Mouse (Mus musculus) heart, embryonic 10.5 days (tissue): ENCODE results near the gene F10. TPM values are rescaled to one million over a fixed set of nuclear protein-coding genes. Genes with fewer than 3 reads are reported as not detected.
A peak's percentile ranks its signal among the peaks of the same experiment; 100 is the strongest.

Experiments used
- DNase-seq: peaks from one replicate; pipeline ENCODE4 v3.0.0-alpha.2; 2017; ENCODE audit warnings: low spot score
- H3K27ac ChIP-seq: fragments of 300-500 bp; sonication (generic); 2 replicates; pipeline ENCODE4 v1.5.1; 2016; ENCODE audit warnings: mild to moderate bottlenecking
- H3K27me3 ChIP-seq: fragments of 300-500 bp; sonication (generic); 2 replicates; pipeline ENCODE4 v1.6.1; 2016; ENCODE audit warnings: mild to moderate bottlenecking; ENCODE audit not compliant: poor library complexity, insufficient read depth, severe bottlenecking
- H3K36me3 ChIP-seq: fragments of 300-500 bp; sonication (generic); 2 replicates; pipeline ENCODE4 v1.6.1; 2016; ENCODE audit warnings: mild to moderate bottlenecking, moderate library complexity
- H3K4me1 ChIP-seq: fragments of 300-500 bp; sonication (generic); 2 replicates; pipeline ENCODE4 v1.6.1; 2016; ENCODE audit warnings: mild to moderate bottlenecking
- H3K4me3 ChIP-seq: fragments of 300-500 bp; sonication (generic); 2 replicates; pipeline ENCODE4 v1.5.1; 2016; ENCODE audit warnings: mild to moderate bottlenecking, moderate library complexity
- H3K9me3 ChIP-seq: fragments of 300-500 bp; sonication (generic); 2 replicates; pipeline ENCODE4 v1.6.1; 2016; ENCODE audit warnings: mild to moderate bottlenecking, moderate library complexity
- WGBS: fragments of 180-500 bp; shearing (Covaris S2); methylation state at CpG from one replicate; pipeline ENCODE4 v1.1.7; 2016; 5-methylcytosine and 5-hydroxymethylcytosine counted together
- polyA plus RNA-seq: library from polyadenylated mRNA; unstranded; fragments of >200 nt; fragmentation: Nextera tagmentation; extraction: Ambion mirVana; gene quantifications from 2 replicates; pipeline ENCODE4 v1.2.1, GENCODE M21; 2016

F10 gene
- polyA plus RNA-seq, 1 experiment from 2014 or later: 12.1 TPM

DNA sequence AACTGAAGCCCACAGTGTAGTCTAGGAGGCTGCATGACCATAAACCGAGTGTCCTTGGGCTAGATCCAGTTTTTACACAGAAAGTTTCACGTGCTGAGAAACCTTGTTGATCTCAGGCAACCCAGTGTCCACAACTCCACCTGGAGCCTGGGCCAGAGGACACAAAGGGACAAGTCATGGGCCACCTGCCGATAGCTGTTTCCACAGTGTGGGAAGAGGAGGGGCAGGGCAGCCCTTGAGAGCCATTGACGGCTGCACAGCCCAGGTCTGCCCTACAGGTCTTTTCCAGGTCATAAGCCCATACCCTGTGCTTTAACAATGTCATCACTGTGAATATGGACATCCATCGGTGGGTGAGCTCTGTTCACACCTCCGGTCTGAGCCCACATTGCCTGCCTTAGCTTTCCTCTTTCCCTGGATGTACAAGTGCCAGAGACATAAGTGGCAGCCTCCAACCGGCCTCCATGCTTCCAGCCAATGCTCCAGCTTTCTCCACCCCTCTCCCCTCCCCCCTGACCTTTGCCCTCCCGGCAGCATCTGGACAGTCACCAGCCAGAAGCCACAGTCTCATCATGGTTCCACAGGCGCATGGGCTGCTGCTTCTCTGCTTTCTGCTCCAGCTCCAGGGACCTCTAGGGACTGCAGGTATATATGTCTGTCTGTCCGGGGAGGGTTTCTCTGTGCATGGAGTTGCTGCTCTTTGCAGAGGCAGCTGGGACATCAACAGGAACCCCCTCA, 11.5 kb upstream of the F10 start, which contains the start of gene F7:
Gene F7 (plus strand): TSS at position 548 of the 738 bp plus-strand sequence.
- H3K4me1 ChIP-seq: peaks cover 21% of the 10 kb centered on the region
- H3K9me3 ChIP-seq: no peaks in the 10 kb centered on the region
- no peak for DNase-seq
- no peak within 1 kb of the TSS for H3K27ac ChIP-seq
- WGBS: 64% methylated on average over 10 of the region's 10 CpGs
- no peak within 1 kb of the TSS for H3K4me3 ChIP-seq
- H3K27me3 ChIP-seq: 0 out of 2 replicates have a peak, but pooled peaks cover 4% of the 10 kb centered on the region
- no peaks in the 10 kb centered on the region for H3K36me3 ChIP-seq

GRCm38 (mm10) chr8:13027615-13028014, 9.5 kb upstream of the F10 start:
- H3K4me3 ChIP-seq: no peak overlapping the region
- no peak overlapping the region for H3K27ac ChIP-seq
- H3K4me1 ChIP-seq: peaks cover 21% of the 10 kb centered on the region
- WGBS: 83% methylated on average over 5 of the region's 5 CpGs
- H3K36me3 ChIP-seq: no peaks in the 10 kb centered on the region
- DNase-seq: no peak
- no peaks in the 10 kb centered on the region for H3K9me3 ChIP-seq
- 0 out of 2 replicates have a peak, but pooled peaks cover 4% of the 10 kb centered on the region for H3K27me3 ChIP-seq

DNA sequence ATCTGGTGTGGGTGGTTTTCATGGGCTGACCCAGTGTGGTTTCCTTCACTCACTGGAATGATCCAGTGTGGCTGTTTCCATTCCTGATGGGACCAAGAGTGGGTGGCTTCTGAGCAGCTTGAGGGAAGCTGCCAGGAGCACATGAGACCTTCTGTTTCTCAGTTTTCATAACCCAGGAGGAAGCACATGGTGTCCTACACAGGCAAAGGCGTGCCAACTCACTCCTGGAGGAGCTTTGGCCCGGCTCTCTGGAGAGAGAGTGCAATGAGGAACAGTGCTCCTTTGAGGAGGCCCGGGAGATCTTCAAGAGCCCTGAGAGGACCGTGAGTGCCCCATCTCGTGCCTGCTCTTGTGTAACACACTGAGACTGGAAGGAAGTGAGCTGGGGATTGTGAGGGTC, 8.6 kb upstream of the F10 start:
- Histone ChIP-seq H3K4me3 (no peak overlapping the region), H3K27me3 (0 out of 2 replicates have a peak, but pooled peaks cover 4% of the 10 kb centered on the region), H3K36me3 (no peaks in the 10 kb centered on the region), H3K9me3 (no peaks in the 10 kb centered on the region), H3K27ac (no peak overlapping the region), H3K4me1 (peaks cover 21% of the 10 kb centered on the region)
- DNase-seq: no peak
- 77% methylated on average over 5 of the region's 5 CpGs for WGBS

DNA sequence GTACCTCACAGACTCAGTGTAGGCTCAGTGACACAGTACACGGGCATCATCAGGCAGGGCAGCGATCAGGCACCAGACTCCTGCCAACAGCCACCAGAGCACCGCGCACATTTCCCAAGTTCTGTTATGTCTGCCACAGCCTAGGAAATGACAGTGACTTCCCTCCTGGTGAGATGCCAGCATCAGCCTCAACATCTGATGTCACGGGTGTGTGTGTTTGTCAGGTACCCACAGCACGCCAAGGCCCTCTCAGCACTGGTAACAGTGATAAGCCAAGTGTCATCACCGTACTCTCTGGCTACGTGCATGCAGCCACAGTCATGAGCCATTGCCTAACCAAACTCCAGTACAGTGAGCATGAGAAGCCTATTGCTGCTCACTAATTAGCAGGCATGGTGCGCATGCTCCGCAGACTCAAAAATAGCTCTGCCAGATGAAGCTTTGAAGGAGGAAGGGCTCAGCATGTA, 729 bp upstream of the F10 start:
- DNase-seq: no peak
- Histone ChIP-seq H3K4me3 (no peak overlapping the region), H3K36me3 (no peaks in the 10 kb centered on the region), H3K9me3 (no peaks in the 10 kb centered on the region), H3K4me1 (peaks cover 38% of the 10 kb centered on the region), H3K27ac (peak overlapping the region; percentile 78), H3K27me3 (no peaks in the 10 kb centered on the region)
- WGBS: 74% methylated on average over 10 of the region's 10 CpGs

- Histone ChIP-seq H3K36me3 (no peaks in the 10 kb centered on the region), H3K4me1 (peaks cover 38% of the 10 kb centered on the region), H3K4me3 (no peak overlapping the region), H3K27ac (peak overlapping the region; percentile 78), H3K27me3 (no peaks in the 10 kb centered on the region), H3K9me3 (no peaks in the 10 kb centered on the region)
- WGBS: 24% methylated on average over 5 of the region's 5 CpGs
- peak; percentile 82 for DNase-seq
Measured at GRCm38 (mm10) chr8:13037569-13037968, 461 bp downstream of the F10 start.

GRCm38 (mm10) chr8:13039054-13039453, 1.9 kb downstream of the F10 start:
- Histone ChIP-seq H3K4me1 (peaks cover 38% of the 10 kb centered on the region), H3K36me3 (no peaks in the 10 kb centered on the region), H3K27ac (no peak overlapping the region), H3K27me3 (no peaks in the 10 kb centered on the region), H3K9me3 (no peaks in the 10 kb centered on the region), H3K4me3 (no peak overlapping the region)
- 78% methylated on average over 6 of the region's 6 CpGs for WGBS
- DNase-seq: no peak

- no peak overlapping the region for H3K27ac ChIP-seq
- no peaks in the 10 kb centered on the region for H3K36me3 ChIP-seq
- DNase-seq: no peak
- H3K9me3 ChIP-seq: no peaks in the 10 kb centered on the region
- H3K4me1 ChIP-seq: peaks cover 28% of the 10 kb centered on the region
- H3K4me3 ChIP-seq: no peak overlapping the region
- 89% methylated on average over 4 of the region's 4 CpGs for WGBS
- no peaks in the 10 kb centered on the region for H3K27me3 ChIP-seq
Measured at GRCm38 (mm10) chr8:13041459-13041858, 4.4 kb downstream of the F10 start.

DNA sequence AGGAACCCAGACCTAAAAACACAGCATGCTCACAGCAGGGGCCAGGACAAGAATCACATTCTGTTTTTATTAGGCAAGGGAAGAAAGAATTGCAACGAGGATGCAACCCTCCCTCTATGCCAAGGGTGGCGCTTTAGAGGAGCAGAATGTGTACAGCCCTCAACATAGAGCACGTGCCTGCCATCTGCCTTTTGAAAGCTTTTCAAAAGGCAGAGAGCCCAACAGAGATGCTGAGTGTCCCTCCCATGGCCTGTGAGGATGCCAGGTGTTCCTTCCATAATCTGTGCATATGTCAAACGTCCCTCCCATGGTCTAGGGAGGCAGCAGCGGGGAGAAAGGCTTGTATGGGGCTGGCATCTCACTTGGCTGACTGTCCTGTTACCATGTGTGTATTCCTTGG, 10.5 kb downstream of the F10 start:
- no peaks in the 10 kb centered on the region for H3K4me1 ChIP-seq
- H3K4me3 ChIP-seq: no peak overlapping the region
- 66% methylated on average over 5 of the region's 5 CpGs for WGBS
- no peaks in the 10 kb centered on the region for H3K36me3 ChIP-seq
- H3K9me3 ChIP-seq: no peaks in the 10 kb centered on the region
- peaks cover 6% of the 10 kb centered on the region; the same call in 1 of the 2 replicates for H3K27me3 ChIP-seq
- DNase-seq: no peak
- no peak overlapping the region for H3K27ac ChIP-seq

GRCm38 (mm10) chr8:13050550-13050949, 13.4 kb downstream of the F10 start:
- no peak overlapping the region for H3K4me3 ChIP-seq
- H3K9me3 ChIP-seq: no peaks in the 10 kb centered on the region
- H3K4me1 ChIP-seq: no peaks in the 10 kb centered on the region
- no peak overlapping the region for H3K27ac ChIP-seq
- 80% methylated on average over 10 of the region's 10 CpGs for WGBS
- H3K36me3 ChIP-seq: no peaks in the 10 kb centered on the region
- peaks cover 6% of the 10 kb centered on the region; the same call in 1 of the 2 replicates for H3K27me3 ChIP-seq
- DNase-seq: no peak

DNA sequence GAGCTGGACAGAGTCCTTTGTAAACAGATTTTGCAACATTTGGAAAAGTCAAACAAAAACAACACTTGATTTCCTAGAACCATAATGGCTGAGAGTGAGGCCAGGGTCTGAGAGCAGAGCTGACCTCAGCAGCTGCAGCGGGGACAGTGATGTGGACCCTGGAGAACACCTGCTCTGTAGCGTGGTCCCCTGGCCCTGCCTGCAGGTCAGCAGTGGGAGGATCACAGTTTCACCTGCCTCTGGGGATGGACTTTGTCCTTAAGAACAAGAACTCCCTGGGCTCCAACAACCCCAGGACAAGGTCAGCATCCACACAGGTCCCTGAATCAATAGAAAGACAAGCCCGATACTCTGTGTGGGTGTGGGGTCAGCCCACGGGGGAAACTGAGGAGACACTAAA, 20.2 kb downstream of the F10 start:
- 86% methylated on average over 4 of the region's 4 CpGs for WGBS
- no peaks in the 10 kb centered on the region for H3K4me1 ChIP-seq
- H3K36me3 ChIP-seq: no peaks in the 10 kb centered on the region
- no peaks in the 10 kb centered on the region for H3K9me3 ChIP-seq
- H3K27me3 ChIP-seq: no peaks in the 10 kb centered on the region
- no peak for DNase-seq
- no peak overlapping the region for H3K27ac ChIP-seq
- H3K4me3 ChIP-seq: no peak overlapping the region

- 71% methylated on average over 17 of the region's 17 CpGs for WGBS
- H3K27ac ChIP-seq: no peak within 1 kb of the TSS
- H3K9me3 ChIP-seq: no peaks in the 10 kb centered on the region
- H3K36me3 ChIP-seq: no peaks in the 10 kb centered on the region
- no peaks in the 10 kb centered on the region for H3K4me1 ChIP-seq
- no peak for DNase-seq
- 0 out of 2 replicates have a peak, but pooled peaks cover 4% of the 10 kb centered on the region for H3K27me3 ChIP-seq
- H3K4me3 ChIP-seq: no peak within 1 kb of the TSS
Measured at GRCm38 (mm10) chr8:13060441-13061150, 23.5 kb downstream of the F10 start, which contains the start of gene Proz. Proz (plus strand) TSS chr8:13060914.

DNA sequence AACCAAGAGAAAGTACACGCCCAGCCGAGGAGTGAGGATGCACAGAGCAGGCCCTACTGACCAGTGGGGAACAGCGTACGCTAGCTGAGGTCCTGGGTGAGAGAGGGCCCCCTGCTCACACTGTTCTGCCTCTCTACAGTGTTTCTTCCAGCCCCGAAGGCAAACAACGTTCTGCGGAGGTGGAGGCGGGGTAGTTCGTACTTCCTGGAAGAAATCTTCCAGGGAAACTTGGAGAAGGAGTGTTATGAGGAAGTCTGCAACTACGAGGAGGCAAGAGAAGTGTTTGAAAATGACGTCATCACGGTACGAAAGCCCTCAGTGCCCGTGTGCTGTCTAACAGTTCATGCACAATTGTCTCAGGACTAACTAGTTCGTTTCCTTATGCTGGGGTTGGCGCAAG, 26.0 kb downstream of the F10 start:
- Histone ChIP-seq H3K4me3 (no peak overlapping the region), H3K36me3 (no peaks in the 10 kb centered on the region), H3K27me3 (0 out of 2 replicates have a peak, but pooled peaks cover 4% of the 10 kb centered on the region), H3K9me3 (no peaks in the 10 kb centered on the region), H3K4me1 (no peaks in the 10 kb centered on the region), H3K27ac (no peak overlapping the region)
- 73% methylated on average over 16 of the region's 16 CpGs for WGBS
- no peak for DNase-seq

DNA sequence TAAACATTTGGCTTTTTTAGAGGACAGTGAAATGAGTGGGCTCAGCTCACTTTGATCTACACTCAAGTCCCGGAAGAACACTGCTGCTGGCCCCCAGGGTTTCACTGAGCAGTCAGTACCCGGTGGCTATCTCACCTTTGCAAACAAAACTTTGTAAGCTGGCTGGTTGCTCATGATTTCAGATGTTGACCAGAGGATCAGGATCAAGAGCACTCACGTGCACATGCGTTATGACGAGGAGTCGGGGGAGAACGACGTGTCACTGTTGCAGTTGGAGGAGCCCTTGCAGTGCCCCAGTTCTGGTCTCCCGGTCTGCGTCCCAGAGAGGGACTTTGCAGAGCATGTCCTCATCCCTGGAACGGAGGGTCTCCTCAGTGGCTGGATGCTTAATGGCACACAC, 36.1 kb downstream of the F10 start:
- Histone ChIP-seq H3K36me3 (peaks cover 56% of the 10 kb centered on the region), H3K27ac (no peak overlapping the region), H3K9me3 (no peaks in the 10 kb centered on the region), H3K4me3 (no peak overlapping the region), H3K27me3 (no peaks in the 10 kb centered on the region), H3K4me1 (no peaks in the 10 kb centered on the region)
- 92% methylated on average over 11 of the region's 11 CpGs for WGBS
- no peak for DNase-seq
